Comparison of ENCODE assay signal across 8 mouse cellular contexts in genomic region chrX:99326167-99326566, GRCm38 (mm10).
DNase-seq lines count a peak whose midpoint lies in the region; ATAC-seq and TF ChIP-seq lines count a peak whose summit lies in the region.

No protein-coding gene starts in this region.

- no peak for ATAC-seq in hindbrain, embryonic 12.5 days (ENCODE audit: low FRiP score)
- peak; percentile 46; the same call in 1 of the 2 replicates for ATAC-seq in heart, embryonic 13.5 days (ENCODE audit: extremely low read depth, insufficient number of reproducible peaks, low FRiP score, low TSS enrichment)
- ATAC-seq in stomach, postnatal 0 days (ENCODE audit: low FRiP score, low TSS enrichment), result peak; percentile 51; the same call in 1 of the 2 replicates
- no peak for ATAC-seq in megakaryocyte, adult 5-6 weeks (ENCODE audit: poor library complexity, severe bottlenecking)

- H3K9ac ChIP-seq in hindbrain, embryonic 12.5 days, result no peak overlapping the region
- H3K9ac ChIP-seq in heart, embryonic 13.5 days, result no peak overlapping the region
- no peak overlapping the region for H3K9ac ChIP-seq in stomach, postnatal 0 days (ENCODE audit: low read length)

- 34% methylated on average over 7 of the region's 7 CpGs for WGBS in hindbrain, embryonic 10.5 days
- WGBS in hindbrain, embryonic 12.5 days, result 42% methylated on average over 7 of the region's 7 CpGs
- WGBS in embryonic facial prominence, embryonic 10.5 days, result 52% methylated on average over 7 of the region's 7 CpGs
- 24% methylated on average over 7 of the region's 7 CpGs for WGBS in heart, embryonic 13.5 days
- WGBS in stomach, postnatal 0 days, result 25% methylated on average over 4 of the region's 7 CpGs

- no peak for TF ChIP-seq EP300 in stomach, postnatal 0 days (optimal IDR thresholded peaks at IDR 0.05)

- TF ChIP-seq CTCF in stomach, postnatal 0 days (IDR thresholded peaks at IDR 0.05; ENCODE audit: low read depth), result no peak

- no peak overlapping the region for H3K4me2 ChIP-seq in hindbrain, embryonic 12.5 days (replicated peaks)
- H3K4me2 ChIP-seq in heart, embryonic 13.5 days, result no peak overlapping the region
- no peak overlapping the region for H3K4me2 ChIP-seq in stomach, postnatal 0 days (replicated peaks; ENCODE audit: low read depth)

- no peak overlapping the region for H3K4me3 ChIP-seq in hindbrain, embryonic 10.5 days
- no peak overlapping the region for H3K4me3 ChIP-seq in hindbrain, embryonic 12.5 days
- H3K4me3 ChIP-seq in embryonic facial prominence, embryonic 10.5 days, result no peak overlapping the region
- no peak overlapping the region for H3K4me3 ChIP-seq in heart, embryonic 13.5 days
- H3K4me3 ChIP-seq in stomach, postnatal 0 days (ENCODE audit: low read depth, low read length), result no peak overlapping the region

- peaks cover 91% of the 10 kb centered on the region for H3K27me3 ChIP-seq in hindbrain, embryonic 10.5 days (ENCODE audit: insufficient read depth, poor library complexity, severe bottlenecking)
- H3K27me3 ChIP-seq in hindbrain, embryonic 12.5 days, result peaks cover 59% of the 10 kb centered on the region
- peaks cover 98% of the 10 kb centered on the region for H3K27me3 ChIP-seq in embryonic facial prominence, embryonic 10.5 days (replicated peaks; ENCODE audit: low read depth, poor library complexity, severe bottlenecking)
- peaks cover 34% of the 10 kb centered on the region for H3K27me3 ChIP-seq in heart, embryonic 13.5 days (replicated peaks)
- H3K27me3 ChIP-seq in stomach, postnatal 0 days (ENCODE audit: control insufficient read depth, insufficient read depth, low read length), result no peaks in the 10 kb centered on the region

- peak; percentile 35 for DNase-seq in hindbrain, embryonic 10.5 days (ENCODE audit: low spot score)
- DNase-seq in embryonic facial prominence, embryonic 10.5 days (ENCODE audit: low spot score), result peak; percentile 61
- peak; percentile 41 to 65 for DNase-seq in kidney, postnatal 36 days
- peak; percentile 54 for DNase-seq in stomach, postnatal 0 days (ENCODE audit: low spot score)
- DNase-seq in cerebellum, adult 8-10 months, result no peak

- peak overlapping the region; percentile 30; the same call in 1 of the 2 replicates for H3K27ac ChIP-seq in hindbrain, embryonic 10.5 days
- no peak overlapping the region; the same call in 1 of the 2 replicates for H3K27ac ChIP-seq in hindbrain, embryonic 12.5 days
- no peak overlapping the region for H3K27ac ChIP-seq in embryonic facial prominence, embryonic 10.5 days (replicated peaks)
- H3K27ac ChIP-seq in heart, embryonic 13.5 days (replicated peaks), result peak overlapping the region; percentile 83
- H3K27ac ChIP-seq in stomach, postnatal 0 days (replicated peaks), result no peak overlapping the region

- no peaks in the 10 kb centered on the region for H3K9me3 ChIP-seq in hindbrain, embryonic 10.5 days
- H3K9me3 ChIP-seq in hindbrain, embryonic 12.5 days (replicated peaks), result no peaks in the 10 kb centered on the region
- H3K9me3 ChIP-seq in embryonic facial prominence, embryonic 10.5 days, result no peaks in the 10 kb centered on the region
- no peaks in the 10 kb centered on the region for H3K9me3 ChIP-seq in heart, embryonic 13.5 days
- H3K9me3 ChIP-seq in stomach, postnatal 0 days (ENCODE audit: control insufficient read depth, low read length), result no peaks in the 10 kb centered on the region

- no peaks in the 10 kb centered on the region for H3K36me3 ChIP-seq in hindbrain, embryonic 10.5 days
- H3K36me3 ChIP-seq in hindbrain, embryonic 12.5 days, result no peaks in the 10 kb centered on the region
- H3K36me3 ChIP-seq in embryonic facial prominence, embryonic 10.5 days (replicated peaks), result no peaks in the 10 kb centered on the region
- no peaks in the 10 kb centered on the region for H3K36me3 ChIP-seq in heart, embryonic 13.5 days
- no peaks in the 10 kb centered on the region for H3K36me3 ChIP-seq in stomach, postnatal 0 days (ENCODE audit: control insufficient read depth, insufficient read depth, low read length)

- peaks cover 29% of the 10 kb centered on the region for H3K4me1 ChIP-seq in hindbrain, embryonic 10.5 days (replicated peaks)
- peaks cover 6% of the 10 kb centered on the region for H3K4me1 ChIP-seq in hindbrain, embryonic 12.5 days
- H3K4me1 ChIP-seq in embryonic facial prominence, embryonic 10.5 days, result peaks cover 20% of the 10 kb centered on the region
- H3K4me1 ChIP-seq in heart, embryonic 13.5 days, result peaks cover 49% of the 10 kb centered on the region
- H3K4me1 ChIP-seq in stomach, postnatal 0 days (replicated peaks; ENCODE audit: control insufficient read depth, insufficient read depth), result no peaks in the 10 kb centered on the region

Comparison
In these comparisons a context has a peak if more than half of its experiments do, and no peak if none do; other contexts are left out.
1. H3K27ac ChIP-seq: peak in hindbrain, embryonic 10.5 days (single experiment) and heart, embryonic 13.5 days (single experiment); none in hindbrain, embryonic 12.5 days (single experiment), embryonic facial prominence, embryonic 10.5 days (single experiment) and stomach, postnatal 0 days (single experiment).
2. ATAC-seq: peak in heart, embryonic 13.5 days (single experiment) and stomach, postnatal 0 days (single experiment); none in hindbrain, embryonic 12.5 days (single experiment) and megakaryocyte, adult 5-6 weeks (single experiment).